Mouse (Mus musculus): ENCODE measurements around the gene Tmem59l.
A peak's percentile ranks its signal among the peaks of the same experiment; 100 is the strongest.

Gene Tmem59l

DNA sequence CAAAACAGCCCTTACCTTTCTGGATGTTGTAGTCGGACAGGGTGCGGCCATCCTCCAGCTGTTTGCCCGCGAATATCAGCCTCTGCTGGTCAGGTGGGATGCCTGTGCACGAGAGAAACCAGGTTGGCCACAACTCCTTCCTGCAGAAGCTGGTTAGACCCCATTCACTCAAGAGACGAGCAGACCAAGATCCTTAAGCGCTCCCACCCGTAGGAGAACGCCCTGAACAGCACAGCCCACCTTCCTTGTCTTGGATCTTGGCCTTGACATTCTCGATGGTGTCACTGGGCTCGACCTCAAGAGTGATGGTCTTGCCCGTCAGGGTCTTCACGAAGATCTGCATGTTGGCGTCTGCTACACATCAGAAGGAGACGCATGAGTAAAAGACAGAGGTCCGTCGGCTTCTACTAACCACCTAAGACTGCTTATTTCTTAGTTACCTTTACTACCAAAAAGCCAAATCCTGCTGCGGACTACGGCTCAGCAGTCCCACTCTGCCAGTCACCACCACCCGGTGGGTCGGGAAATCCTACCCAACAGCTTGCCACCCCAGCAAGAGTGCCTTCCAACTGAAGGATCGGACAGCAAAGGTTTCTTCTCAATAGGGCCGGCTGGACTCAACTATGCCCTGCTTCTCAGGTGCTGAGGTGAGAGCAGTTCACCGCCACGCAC is 22.3 kb upstream of the Tmem59l start:
- DNase-seq (ENCODE audit: inconsistent age in 2 of 2, low spot score in 1 of 2): peak in 1 of 2 experiments; percentile 60

DNA sequence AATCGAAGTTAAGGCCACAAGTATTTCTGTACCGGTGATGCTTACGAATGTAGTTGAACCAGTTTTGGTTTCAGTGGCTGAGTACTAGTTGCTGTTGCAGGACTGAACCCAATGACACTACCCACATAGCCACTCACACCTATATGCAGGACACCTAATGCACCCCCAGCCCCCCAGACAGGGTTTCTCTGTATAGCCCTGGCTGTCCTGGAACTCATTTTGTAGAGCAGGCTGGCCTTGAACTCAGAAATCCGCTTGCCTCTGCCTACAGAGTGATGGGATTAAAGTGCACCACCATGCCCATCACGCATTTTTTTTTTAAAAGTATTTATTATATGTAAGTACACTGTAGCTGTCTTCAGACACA is 19.9 kb upstream of the Tmem59l start:
- peak in 1 of 2 experiments; percentile 62 for DNase-seq (ENCODE audit: inconsistent age in 2 of 2, low spot score in 1 of 2)

DNA sequence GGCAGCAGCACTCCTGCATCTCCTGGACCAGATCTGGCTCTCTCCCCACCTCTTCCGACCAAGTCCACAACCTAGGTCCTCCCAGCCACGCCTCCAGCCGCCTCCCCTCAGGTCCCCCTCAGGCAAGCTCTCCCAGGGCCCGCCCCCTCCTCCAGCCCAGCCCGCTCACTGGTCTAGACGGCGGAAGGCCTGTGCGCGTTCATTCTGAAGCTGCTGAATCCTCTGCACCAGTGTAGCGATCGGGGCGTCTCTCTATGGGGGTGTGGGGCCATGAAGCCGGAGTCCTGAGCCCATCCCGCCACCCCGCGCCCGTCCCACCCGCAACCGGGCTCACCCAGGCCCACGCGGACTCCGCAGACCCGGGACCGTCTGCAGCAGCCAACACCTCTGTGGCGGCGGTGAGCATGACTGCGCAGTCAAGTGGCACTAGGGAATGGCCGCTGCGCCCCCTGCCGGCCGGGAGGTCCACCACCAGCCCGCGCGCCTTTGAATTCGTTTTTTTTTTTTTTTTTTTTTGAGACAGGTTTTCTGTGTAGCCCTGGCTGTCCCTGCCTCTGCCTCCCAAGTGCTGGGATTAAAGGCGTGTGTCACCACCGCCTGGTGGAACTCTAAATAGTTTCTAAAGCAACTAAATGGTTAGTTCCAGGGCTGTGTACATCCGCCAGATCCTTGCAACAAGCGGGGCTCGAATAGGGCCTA is 19.3 kb upstream of the Tmem59l start, which contains the start of gene Rex1bd:
Rex1bd (minus strand) TSS at position 425 of the 699 bp plus-strand sequence.
- peak; percentile 96 to 99 for DNase-seq (ENCODE audit: inconsistent age in 2 of 2, low spot score in 1 of 2)

DNA sequence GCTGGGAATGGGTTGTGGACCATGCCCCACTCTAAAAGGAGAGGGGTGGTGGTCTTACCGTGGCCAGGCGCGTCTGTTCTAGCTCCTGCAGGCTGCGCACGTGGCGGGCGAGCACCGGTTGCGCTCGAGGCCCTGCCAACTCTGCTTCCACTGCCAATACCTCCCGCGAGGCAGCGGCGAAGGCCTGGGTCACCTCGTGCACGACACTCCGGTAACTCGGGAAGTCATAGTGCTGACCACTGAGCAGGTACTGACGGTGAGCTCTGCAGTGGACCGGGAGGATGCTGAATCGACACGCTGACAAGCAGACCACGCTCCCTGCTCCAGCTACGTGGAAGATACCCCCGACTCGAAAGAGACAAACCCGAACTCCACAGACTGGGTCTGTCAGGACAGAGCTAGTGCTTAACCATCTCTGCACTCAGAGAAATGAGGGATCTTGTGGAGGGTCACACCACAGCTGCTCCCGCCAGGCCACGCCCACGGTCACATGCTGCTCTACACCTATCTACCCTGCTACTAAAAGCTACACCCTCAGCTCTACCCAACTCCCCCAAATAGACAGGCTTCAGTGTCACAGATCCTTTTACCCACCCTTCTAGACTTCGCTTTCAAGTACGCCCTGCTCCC is 18.7 kb upstream of the Tmem59l start:
- DNase-seq (ENCODE audit: inconsistent age in 2 of 2, low spot score in 1 of 2): peak in 1 of 2 experiments; percentile 57

DNA sequence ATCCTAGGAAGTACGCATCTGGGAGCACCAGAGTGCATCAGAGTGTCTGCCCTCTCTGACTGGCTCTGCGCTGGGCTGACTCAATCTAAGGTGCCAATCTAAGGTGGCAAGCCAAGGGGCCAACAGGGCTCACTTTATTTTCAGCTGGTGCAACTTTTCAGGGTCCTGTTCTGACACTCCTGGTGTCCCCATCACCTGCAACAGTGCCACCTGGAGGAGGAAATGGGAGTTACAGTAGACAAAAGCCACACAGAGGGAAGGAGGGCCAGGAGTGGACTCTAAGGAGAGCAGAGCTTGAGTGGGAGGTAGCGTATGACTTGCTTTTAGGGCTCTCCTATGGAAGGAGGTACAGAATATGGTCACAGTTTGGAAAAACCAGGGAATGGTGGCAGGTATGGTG is 17.7 kb upstream of the Tmem59l start:
- peak; percentile 74 to 93 for DNase-seq (ENCODE audit: inconsistent age in 2 of 2, low spot score in 1 of 2)

DNA sequence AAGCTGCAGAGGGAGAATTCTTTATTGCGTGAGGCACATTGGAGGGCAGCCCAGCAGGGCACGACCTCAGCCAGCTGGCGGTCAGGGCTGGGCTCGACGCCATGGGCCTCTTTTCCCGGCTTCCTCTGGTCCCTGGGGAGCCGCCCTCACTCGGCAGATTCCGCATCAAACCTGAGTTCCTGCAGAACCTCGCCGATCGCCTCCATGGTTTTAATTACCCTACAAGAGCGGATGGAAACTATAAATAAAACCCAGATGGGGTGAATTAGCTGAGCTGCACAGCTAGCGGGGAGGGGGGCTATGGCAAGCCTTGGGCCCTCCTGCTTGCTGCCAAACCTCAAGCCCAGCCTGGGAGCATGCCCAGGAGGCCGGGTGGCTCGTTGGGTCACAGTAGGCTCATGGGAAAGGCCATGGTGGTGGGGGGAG is 17.1 kb upstream of the Tmem59l start:
- DNase-seq (ENCODE audit: inconsistent age in 2 of 2, low spot score in 1 of 2): peak in 1 of 2 experiments; percentile 81

DNA sequence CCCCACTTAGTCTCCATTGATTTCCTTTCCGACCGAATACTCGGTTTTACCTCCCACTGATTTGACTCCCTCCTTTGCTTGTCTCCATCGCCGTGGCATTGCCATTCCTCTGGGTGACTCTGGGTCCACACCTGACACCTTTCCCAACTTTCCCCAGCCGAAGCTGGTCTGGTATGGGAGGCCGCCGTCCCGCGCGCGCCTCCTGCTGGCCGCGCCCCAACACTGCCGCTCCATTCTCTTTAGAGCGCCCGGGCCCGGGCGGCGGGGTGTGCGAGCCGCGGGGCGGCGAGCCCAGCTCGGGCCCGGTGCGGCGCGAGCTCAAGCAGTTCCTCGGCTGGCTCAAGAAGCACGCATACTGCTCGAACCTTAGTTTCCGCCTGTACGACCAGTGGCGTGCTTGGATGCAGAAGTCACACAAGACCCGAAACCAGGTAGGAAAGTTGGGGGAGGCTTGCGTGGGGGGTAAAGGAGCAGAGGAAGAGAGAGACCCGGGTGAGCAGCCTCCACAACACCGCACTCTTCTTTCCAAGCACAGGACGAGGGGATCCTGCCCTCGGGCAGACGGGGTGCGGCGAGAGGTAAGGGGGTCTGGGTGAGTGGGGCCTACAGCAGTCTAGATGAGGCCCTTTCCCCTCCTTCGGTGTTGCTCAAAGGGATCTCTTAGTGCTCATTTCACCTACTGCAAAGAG is 16.0 kb upstream of the Tmem59l start:
- DNase-seq (ENCODE audit: inconsistent age in 2 of 2, low spot score in 1 of 2): peak; percentile 58 to 86

DNA sequence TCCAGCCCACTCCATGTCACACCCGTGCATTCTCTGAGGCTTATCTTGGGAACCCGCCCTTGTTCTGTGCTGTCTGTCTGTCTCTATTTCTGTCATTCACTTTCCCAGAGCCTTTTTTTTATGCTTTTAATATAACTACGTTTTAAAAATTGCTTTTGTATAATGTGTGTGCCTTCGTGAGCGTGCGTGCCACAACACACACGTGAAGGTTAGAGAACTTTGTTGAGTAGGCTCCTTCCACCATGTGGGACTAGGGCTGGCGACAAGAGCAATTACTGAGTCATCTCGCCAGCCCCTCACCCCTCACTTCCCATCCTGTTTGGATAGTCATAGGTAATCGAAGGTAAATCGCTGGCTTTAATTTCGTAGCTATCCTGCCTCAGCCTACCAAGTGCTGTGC is 15.4 kb upstream of the Tmem59l start:
- no peak for DNase-seq (ENCODE audit: inconsistent age in 2 of 2, low spot score in 1 of 2)

DNA sequence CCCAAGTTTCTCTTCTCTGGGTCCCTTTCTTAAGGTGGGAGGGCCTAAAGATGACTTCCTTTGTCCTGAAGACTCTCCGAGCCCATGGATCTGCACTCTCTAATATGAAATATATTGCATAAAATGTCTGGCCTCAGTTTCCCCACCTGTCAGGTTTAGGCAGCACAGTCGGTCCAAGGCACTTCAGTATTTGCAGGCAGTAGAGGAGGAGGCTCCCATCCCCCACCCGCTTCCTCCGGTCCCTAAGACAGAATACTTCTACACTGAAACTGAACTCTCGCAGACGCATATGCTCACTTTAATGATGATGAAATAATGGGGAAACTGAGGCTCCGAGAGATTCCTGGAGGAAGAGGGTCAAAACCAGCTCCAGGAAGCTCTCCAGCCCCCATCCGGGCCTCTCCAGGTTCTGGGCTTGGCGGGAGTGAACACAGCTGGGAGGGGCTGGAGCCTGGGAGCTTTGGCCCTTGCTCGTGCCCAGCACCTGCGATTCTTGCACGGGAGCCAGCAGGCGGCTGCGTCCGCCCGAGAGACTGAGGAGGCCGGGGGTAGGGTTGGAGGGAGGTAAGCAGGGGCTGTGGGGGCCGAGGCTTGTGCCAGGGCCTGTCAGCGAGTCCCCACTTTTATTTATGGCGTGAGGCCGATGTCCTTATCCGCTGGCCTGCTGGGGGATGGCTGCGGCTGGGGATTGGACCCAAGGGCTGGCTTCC is 14.8 kb upstream of the Tmem59l start:
- no peak for DNase-seq (ENCODE audit: inconsistent age in 2 of 2, low spot score in 1 of 2)

DNA sequence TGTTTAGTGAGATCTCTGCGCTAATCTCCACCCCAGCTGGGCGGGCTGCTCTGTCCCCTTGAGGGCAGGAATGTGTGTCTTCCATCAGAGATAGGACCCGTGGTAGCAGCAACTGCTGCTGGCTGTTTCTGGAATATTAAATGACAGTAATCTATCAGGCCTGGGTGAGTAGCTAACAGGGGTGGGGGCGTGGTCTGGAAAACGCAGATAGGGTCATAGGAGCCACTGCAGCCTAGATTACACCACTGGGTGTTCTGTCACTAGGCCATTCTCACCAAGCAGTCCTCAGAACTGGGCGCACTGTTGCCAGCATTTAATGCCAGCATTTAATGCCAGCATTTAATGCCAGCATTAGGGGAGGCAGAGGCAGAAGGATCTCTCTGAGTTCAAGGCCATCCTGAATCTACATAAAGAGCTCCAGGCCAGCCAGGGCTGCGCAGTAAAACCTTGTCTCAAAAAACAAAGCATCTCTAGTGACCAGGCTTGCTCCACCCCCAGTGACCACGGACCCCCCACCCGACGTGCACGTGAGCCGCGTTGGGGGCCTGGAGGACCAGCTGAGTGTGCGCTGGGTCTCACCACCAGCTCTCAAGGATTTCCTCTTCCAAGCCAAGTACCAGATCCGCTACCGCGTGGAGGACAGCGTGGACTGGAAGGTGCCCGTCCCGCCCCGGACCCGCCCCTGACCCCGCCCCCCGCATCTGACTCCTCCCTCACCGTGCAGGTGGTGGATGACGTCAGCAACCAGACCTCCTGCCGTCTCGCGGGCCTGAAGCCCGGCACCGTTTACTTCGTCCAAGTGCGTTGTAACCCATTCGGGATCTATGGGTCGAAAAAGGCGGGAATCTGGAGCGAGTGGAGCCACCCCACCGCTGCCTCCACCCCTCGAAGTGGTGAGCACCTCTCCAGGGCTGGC is 13.5 kb upstream of the Tmem59l start:
- DNase-seq (ENCODE audit: inconsistent age in 2 of 2, low spot score in 1 of 2): no peak

DNA sequence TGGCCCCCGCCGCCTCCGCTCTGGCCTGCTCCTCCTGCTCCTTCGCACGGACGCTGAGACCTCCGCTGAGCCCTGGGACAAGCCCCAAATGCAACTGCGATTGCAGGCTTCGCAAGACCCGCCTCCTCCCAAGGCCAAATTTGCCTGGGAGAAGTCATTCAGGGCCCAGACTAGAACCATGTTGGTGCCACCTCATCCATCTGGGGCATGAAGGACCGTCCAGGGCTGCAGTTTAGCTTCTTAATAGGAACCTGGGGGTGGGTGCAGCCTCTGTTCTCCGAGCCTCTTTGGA is 8.6 kb upstream of the Tmem59l start:
- DNase-seq (ENCODE audit: inconsistent age in 2 of 2, low spot score in 1 of 2): peak in 1 of 2 experiments; percentile 59

DNA sequence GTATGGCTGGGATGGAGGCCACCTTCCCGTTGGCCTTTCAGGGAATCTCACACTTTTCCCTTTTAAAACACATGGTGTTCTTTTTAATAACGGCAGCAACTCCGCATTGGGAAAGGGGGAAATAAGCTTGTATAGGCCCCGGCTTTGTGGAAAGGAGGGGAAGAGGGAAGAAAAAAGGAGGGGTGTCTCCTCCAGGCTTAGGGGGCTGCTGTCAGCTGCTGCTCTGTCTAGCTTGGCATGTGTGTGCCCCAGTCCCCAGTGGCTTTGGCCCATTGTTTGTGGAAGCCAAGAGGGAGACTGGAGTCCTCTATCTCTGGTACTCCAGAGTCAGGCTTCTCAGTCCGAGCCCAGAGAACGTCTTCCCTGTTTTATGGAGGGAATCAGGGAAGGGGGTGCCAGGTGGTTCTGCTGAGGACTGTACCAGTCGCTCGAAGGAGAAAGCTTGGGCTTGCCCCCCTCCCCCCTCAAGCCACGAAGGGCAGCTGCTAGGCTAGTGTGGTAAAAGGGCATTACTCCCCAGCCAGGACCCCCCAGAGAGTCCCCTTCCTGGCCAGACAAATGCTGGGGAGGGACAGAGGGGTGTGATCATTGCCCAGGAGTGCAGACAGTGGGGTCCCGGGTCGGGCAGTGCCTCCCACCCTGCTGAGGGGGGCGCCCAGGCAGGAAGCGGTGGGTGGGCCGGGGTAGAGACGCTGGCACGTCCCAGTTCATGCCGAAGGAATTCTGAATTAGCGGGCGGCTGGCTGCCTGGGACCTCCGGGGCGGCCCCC is 8.0 kb upstream of the Tmem59l start:
- DNase-seq (ENCODE audit: inconsistent age in 2 of 2, low spot score in 1 of 2): no peak

DNA sequence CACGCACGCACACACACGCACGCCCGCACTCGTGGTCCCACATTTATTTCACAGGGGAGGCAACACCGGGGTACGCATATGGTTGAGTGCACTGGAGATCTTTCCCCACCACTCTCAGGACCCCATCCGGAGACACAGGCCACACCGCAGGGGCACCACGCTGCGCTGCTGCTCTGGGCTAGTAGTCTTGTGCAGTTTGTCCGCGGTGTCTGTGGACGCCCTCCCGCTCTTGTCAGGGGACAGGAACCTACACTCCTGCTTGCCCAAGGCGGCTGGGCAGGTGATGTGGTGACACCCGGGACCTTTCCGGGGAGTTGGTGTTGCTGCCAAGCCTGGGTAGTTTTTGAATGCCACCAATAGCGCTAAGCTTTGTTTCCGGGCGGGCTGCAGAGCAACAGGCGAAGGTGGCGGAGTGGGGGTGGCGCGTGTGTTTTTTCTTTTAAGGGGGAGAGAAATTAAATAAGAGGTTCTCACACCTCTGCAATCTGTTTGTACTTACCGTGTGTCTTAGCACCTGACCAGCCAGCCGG is 7.3 kb upstream of the Tmem59l start:
- no peak for DNase-seq (ENCODE audit: inconsistent age in 2 of 2, low spot score in 1 of 2)

DNA sequence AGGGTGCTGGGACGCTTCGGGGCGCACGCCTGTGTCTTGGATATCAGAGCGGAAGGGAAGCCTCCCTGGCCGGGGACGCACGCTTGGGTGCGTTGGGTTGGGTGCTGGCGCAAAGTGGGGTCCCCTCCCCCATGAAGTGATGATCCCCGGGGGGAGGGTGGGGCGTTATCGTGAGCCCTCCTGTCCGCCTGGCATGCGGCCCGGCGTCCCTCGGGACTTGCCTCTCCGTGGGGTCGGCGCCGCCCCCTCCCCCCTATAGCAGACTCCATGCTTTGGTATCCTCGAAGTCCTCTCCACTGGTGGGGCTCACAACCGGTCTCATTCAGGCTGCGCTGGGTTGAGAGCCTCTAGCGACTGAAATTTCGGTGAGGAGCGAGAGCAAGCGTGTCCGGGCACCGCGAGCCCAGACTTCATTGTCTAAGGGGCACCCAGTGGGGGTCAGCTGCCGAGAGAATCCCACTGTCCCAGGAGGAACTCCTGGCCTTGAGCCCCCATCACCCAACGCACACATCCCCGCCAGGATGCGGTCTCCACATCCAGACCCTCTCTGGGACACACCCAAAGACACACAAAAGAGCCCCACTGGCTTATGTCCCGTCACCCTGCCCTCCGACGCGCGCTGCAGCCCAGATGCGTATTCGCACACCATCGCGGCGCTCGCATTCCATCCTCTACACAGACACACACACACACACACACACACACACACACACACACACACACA is 6.7 kb upstream of the Tmem59l start:
- DNase-seq (ENCODE audit: inconsistent age in 2 of 2, low spot score in 1 of 2): no peak

DNA sequence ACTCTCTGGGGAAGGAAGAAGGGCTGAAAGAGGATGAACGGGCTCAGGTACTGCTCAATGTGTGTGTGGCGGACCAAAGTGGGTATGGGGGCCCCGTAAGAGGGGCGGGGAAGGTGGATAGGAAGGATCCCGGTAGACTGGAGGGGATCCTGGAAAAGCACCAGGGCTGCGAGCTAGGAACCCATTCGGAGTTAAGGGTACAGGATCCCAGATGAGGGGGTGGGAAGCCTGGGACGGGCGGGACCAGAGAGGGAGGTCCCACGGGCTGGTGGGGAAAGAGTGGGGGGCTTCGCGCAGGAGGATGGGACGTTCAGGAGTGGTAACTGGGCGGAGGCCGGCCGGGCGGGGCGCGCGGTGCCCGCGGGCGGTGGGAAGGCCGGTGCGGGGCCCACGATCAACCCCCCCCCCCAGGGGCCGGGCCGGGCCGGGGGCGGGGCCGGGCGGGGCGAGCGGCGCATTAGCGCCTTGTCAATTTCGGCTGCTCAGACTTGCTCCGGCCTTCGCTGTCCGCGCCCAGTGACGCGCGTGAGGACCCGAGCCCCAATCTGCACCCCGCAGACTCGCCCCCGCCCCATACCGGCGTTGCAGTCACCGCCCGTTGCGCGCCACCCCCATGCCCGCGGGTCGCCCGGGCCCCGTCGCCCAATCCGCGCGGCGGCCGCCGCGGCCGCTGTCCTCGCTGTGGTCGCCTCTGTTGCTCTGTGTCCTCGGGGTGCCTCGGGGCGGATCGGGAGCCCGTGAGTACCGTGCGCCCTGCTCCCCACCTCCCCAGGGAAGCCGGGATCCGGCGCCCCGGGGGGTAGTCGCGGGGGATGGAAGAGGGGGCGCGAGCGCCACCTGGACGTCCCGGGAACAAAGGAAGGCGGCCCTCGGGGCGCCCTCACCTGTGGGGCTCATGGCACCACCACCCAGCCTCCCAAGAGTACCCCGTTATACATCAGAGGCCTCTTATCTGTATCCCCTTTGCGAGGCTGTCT is 5.8 kb upstream of the Tmem59l start, which contains the start of gene Crlf1:
Crlf1 (plus strand) TSS at position 495 of the 977 bp plus-strand sequence.
- peak in 1 of 2 experiments; percentile 59 for DNase-seq (ENCODE audit: inconsistent age in 2 of 2, low spot score in 1 of 2)

DNA sequence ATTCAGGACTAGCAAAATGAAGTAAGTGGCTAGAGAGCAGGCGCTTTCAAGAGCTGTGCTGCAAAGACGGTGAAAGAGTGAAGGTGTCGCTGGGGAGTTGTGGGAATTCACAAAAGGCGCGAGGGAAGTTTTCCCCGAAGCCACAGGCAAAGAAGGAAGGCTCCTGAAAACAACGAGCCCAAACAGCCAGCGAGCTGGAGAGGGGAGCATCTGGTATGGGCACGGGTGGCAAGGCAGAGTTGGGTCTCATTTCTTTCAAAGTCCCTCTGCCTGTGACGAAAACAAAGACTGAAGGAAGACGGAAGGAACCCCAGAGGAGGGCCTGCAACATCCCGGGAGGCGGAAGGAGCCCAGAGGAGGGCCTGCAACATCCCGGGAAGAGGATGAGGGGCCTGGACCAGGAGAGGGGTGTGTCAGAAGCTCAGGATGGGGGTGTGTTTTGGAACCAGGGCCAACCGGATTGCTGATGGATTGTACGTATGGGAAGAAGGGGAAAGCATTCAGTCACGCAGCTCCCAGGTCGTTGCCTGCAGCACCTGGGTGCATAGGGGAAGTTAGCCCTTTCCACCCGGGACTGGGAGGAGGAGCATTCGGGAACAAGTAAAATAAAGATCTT is 3.8 kb upstream of the Tmem59l start:
- DNase-seq (ENCODE audit: inconsistent age in 2 of 2, low spot score in 1 of 2): no peak

All from adrenal gland, adult (tissue).